Mouse (Mus musculus) T-cell, adult 2 months (primary cell): ENCODE measurements around the gene Gm20481.
A peak's percentile ranks its signal among the peaks of the same experiment; 100 is the strongest.
"Not testable (repeated sequence)": the region's sequence is repeated elsewhere in the genome, so short reads cannot be mapped to it uniquely, and the experiment has no call there.

Experiments used
- DNase-seq: peaks from one replicate; pipeline ENCODE4 v3.0.0; 2022; ENCODE audit warnings: low spot score

Gene Gm20481

GRCm38 (mm10) chr17:34969822-34970221 lies at the start of gene Gm20481:
TSS of gene Gm20481 (plus strand) at chr17:34969912.
- not testable (repeated sequence) for DNase-seq

- DNase-seq: no peak
These were observed 46.8 kb upstream of the Gm20481 start for GRCm38 (mm10) chr17:34922939-34923338.

GRCm38 (mm10) chr17:34924258-34924657 lies 45.5 kb upstream of the Gm20481 start:
- DNase-seq: no peak

GRCm38 (mm10) chr17:34927306-34928019 lies 42.2 kb upstream of the Gm20481 start:
- DNase-seq: no peak

GRCm38 (mm10) chr17:34928841-34929240 lies 40.9 kb upstream of the Gm20481 start:
- DNase-seq: no peak

- peak; percentile 96 for DNase-seq
These were observed 38.5 kb upstream of the Gm20481 start, which contains the start of gene Neu1 for GRCm38 (mm10) chr17:34931061-34931734. TSS of gene Neu1 (plus strand) at chr17:34931253.

- peak; percentile 53 for DNase-seq
These were observed 38.0 kb upstream of the Gm20481 start for GRCm38 (mm10) chr17:34931735-34932098.

GRCm38 (mm10) chr17:34932287-34932686 lies 37.4 kb upstream of the Gm20481 start:
- DNase-seq: peak; percentile 45

- no peak for DNase-seq
These were observed 35.7 kb upstream of the Gm20481 start for GRCm38 (mm10) chr17:34934031-34934430.

GRCm38 (mm10) chr17:34934830-34935229 lies 34.9 kb upstream of the Gm20481 start:
- DNase-seq: no peak

GRCm38 (mm10) chr17:34937960-34938505 lies 31.7 kb upstream of the Gm20481 start:
- no peak for DNase-seq

- no peak for DNase-seq
These were observed 28.2 kb upstream of the Gm20481 start for GRCm38 (mm10) chr17:34941344-34942041.

- no peak for DNase-seq
These were observed 26.4 kb upstream of the Gm20481 start for GRCm38 (mm10) chr17:34943128-34943815.

- no peak for DNase-seq
These were observed 25.4 kb upstream of the Gm20481 start for GRCm38 (mm10) chr17:34944362-34944761.

- no peak for DNase-seq
These were observed 23.1 kb upstream of the Gm20481 start for GRCm38 (mm10) chr17:34946486-34947140.

- DNase-seq: no peak
These were observed 22.1 kb upstream of the Gm20481 start for GRCm38 (mm10) chr17:34947606-34948005.

- not testable (repeated sequence) for DNase-seq
These were observed 20.8 kb upstream of the Gm20481 start for GRCm38 (mm10) chr17:34948721-34949552.

- DNase-seq: no peak
These were observed 20.2 kb upstream of the Gm20481 start for GRCm38 (mm10) chr17:34949553-34949969.

GRCm38 (mm10) chr17:34950514-34951455 lies 18.9 kb upstream of the Gm20481 start:
- no peak for DNase-seq
